Mouse (Mus musculus) CH12.LX (cell line): ENCODE measurements around the gene Slc7a11. TPM values are rescaled to one million over a fixed set of nuclear protein-coding genes. Genes with fewer than 3 reads are reported as not detected.
A peak's percentile ranks its signal among the peaks of the same experiment; 100 is the strongest.

Source experiments
- DNase-seq: peaks from one replicate; pipeline ENCODE4 v3.0.0-alpha.2; 2013; ENCODE audit errors: extremely low read depth
- H3K27ac ChIP-seq: 2 replicates; pipeline ENCODE4 v1.5.1; 2012; ENCODE audit warnings: low read depth, mild to moderate bottlenecking, control low read depth, moderate library complexity; ENCODE audit not compliant: insufficient read depth
- H3K27me3 ChIP-seq: replicated peaks from 2 replicates; pipeline ENCODE3; 2012; ENCODE audit warnings: inconsistent platforms
- H3K36me3 ChIP-seq, 2 experiments: replicated peaks in 1 of 2; 2 replicates each; pipeline versions ENCODE3 to v1.6.1; 2012; ENCODE audit warnings: inconsistent platforms in 1 of 2, low read length in 1 of 2, mild to moderate bottlenecking in 1 of 2, mixed read lengths in 1 of 2, moderate library complexity in 1 of 2; ENCODE audit not compliant: control insufficient read depth in 1 of 2, insufficient read depth in 1 of 2
- H3K4me1 ChIP-seq, 2 experiments: 2 replicates each; pipeline ENCODE4 v1.6.1; 2012; ENCODE audit warnings: inconsistent platforms in 1 of 2, moderate library complexity in 1 of 2; ENCODE audit not compliant: insufficient read depth in 2 of 2, control insufficient read depth in 1 of 2
- H3K4me2 ChIP-seq: 2 replicates; pipeline ENCODE4 v1.6.1; 2012; ENCODE audit warnings: low read depth, mild to moderate bottlenecking, control low read depth; ENCODE audit not compliant: poor library complexity, insufficient read depth, severe bottlenecking
- H3K4me3 ChIP-seq, 3 experiments: fragments of 150-350 bp in 1 of 3; sonication (generic) in 1 of 3; replicated peaks in 1 of 3; 2 replicates each; pipeline versions ENCODE3 to v1.5.1; 2011 to 2012; ENCODE audit warnings: low read depth in 2 of 3, low read length in 2 of 3, mild to moderate bottlenecking in 2 of 3, moderate library complexity in 2 of 3, control low read depth in 1 of 3, improper control_type of control experiment in 1 of 3, inconsistent platforms in 1 of 3, mixed read lengths in 1 of 3; ENCODE audit not compliant: poor library complexity in 1 of 3
- H3K79me2 ChIP-seq: replicated peaks from 2 replicates; pipeline ENCODE4 v1.6.1; 2012; ENCODE audit warnings: mild to moderate bottlenecking, moderate library complexity; ENCODE audit not compliant: control insufficient read depth, poor library complexity, insufficient read depth, severe bottlenecking; ENCODE audit errors: extremely low read depth
- H3K9ac ChIP-seq: 2 replicates; pipeline ENCODE4 v1.6.1; 2012; ENCODE audit warnings: low read depth, mild to moderate bottlenecking, control low read depth, moderate library complexity; ENCODE audit not compliant: insufficient read depth
- H3K9me3 ChIP-seq: replicated peaks from 2 replicates; pipeline ENCODE3; 2012; ENCODE audit warnings: low read length, inconsistent platforms, mixed read lengths
- CHD2 ChIP-seq: IDR thresholded peaks from 2 replicates; pipeline ENCODE4 v1.6.1; 2011; ENCODE audit warnings: low read length, improper control_type of control experiment
- CTCF ChIP-seq, 2 experiments: IDR thresholded peaks in 1 of 2; conservative IDR thresholded peaks in 1 of 2; 2 replicates each; pipeline ENCODE4 v1.5.1; 2011 to 2012; ENCODE audit warnings: low read depth in 2 of 2, low read length in 2 of 2, improper control_type of control experiment in 1 of 2, inconsistent platforms in 1 of 2, mild to moderate bottlenecking in 1 of 2, moderate library complexity in 1 of 2
- ELF1 ChIP-seq: IDR thresholded peaks from 2 replicates; pipeline ENCODE4 v1.6.1; 2014; ENCODE audit warnings: low read depth, mild to moderate bottlenecking, inconsistent platforms, low read length, improper control_type of control experiment
- GABPA ChIP-seq: IDR thresholded peaks from 2 replicates; pipeline ENCODE4 v1.6.1; 2012; ENCODE audit warnings: low read depth, low read length, improper control_type of control experiment, inconsistent platforms; ENCODE audit not compliant: insufficient replicate concordance
- HCFC1 ChIP-seq: IDR thresholded peaks from 2 replicates; pipeline ENCODE4 v1.6.1; 2012; ENCODE audit warnings: low read depth, mild to moderate bottlenecking, inconsistent platforms, low read length, improper control_type of control experiment
- KAT2A ChIP-seq: IDR thresholded peaks from 2 replicates; pipeline ENCODE4 v1.6.1; 2012; ENCODE audit warnings: low read length, improper control_type of control experiment, inconsistent platforms; ENCODE audit not compliant: insufficient replicate concordance
- MAFK ChIP-seq: IDR thresholded peaks from 2 replicates; pipeline ENCODE4 v1.6.1; 2011; ENCODE audit warnings: low read length, improper control_type of control experiment; ENCODE audit not compliant: insufficient replicate concordance
- MEF2A ChIP-seq: IDR thresholded peaks from 2 replicates; pipeline ENCODE4 v1.6.1; 2014; ENCODE audit warnings: low read depth, mild to moderate bottlenecking, inconsistent platforms, low read length, improper control_type of control experiment, borderline replicate concordance
- POLR2A ChIP-seq: IDR thresholded peaks from 2 replicates; pipeline ENCODE4 v1.6.1; 2011; ENCODE audit warnings: low read depth, mild to moderate bottlenecking, improper control_type of control experiment, low read length
- RCOR1 ChIP-seq: conservative IDR thresholded peaks from 2 replicates; pipeline ENCODE4 v1.6.1; 2012; ENCODE audit warnings: low read depth, mild to moderate bottlenecking, inconsistent platforms, low read length, improper control_type of control experiment
- SIN3A ChIP-seq: IDR thresholded peaks from 2 replicates; pipeline ENCODE4 v1.6.1; 2012; ENCODE audit warnings: low read length, improper control_type of control experiment, inconsistent platforms
- TBP ChIP-seq: conservative IDR thresholded peaks from 2 replicates; pipeline ENCODE4 v1.6.1; 2011; ENCODE audit warnings: low read depth, low read length, improper control_type of control experiment
- TCF12 ChIP-seq: IDR thresholded peaks from 2 replicates; pipeline ENCODE4 v1.6.1; 2014; ENCODE audit warnings: low read depth, mild to moderate bottlenecking, inconsistent platforms, low read length, improper control_type of control experiment
- USF2 ChIP-seq: conservative IDR thresholded peaks from 2 replicates; pipeline ENCODE4 v1.6.1; 2011; ENCODE audit warnings: low read depth, low read length, improper control_type of control experiment
- ZMIZ1 ChIP-seq: IDR thresholded peaks from 2 replicates; pipeline ENCODE4 v1.6.1; 2012; ENCODE audit warnings: low read depth, mild to moderate bottlenecking, inconsistent platforms, low read length, improper control_type of control experiment
- ZNF384 ChIP-seq: IDR thresholded peaks from 2 replicates; pipeline ENCODE4 v1.6.1; 2012; ENCODE audit warnings: low read depth, low read length, improper control_type of control experiment, inconsistent platforms
- dilution Hi-C: fragments of 300-500 bp; cut with MboI; formaldehyde crosslinking; loops from 2 replicates; pipeline ENCODE4 v1.14.3; 2020; ENCODE audit warnings: low sequenced_read_pairs; ENCODE audit not compliant: extremely low pct_unique_long_range_greater_than_20kb, extremely low pct_ligation_motif_present
- in situ Hi-C: fragments of 300-500 bp; cut with MboI; formaldehyde crosslinking; loops from 3 replicates; pipeline ENCODE4 v1.14.3; 2019; ENCODE audit warnings: low sequenced_read_pairs, low pct_ligation_motif_present, low pct_unique_long_range_greater_than_20kb, mixed read lengths
- polyA plus RNA-seq: library from polyadenylated mRNA; unstranded; fragments of >175 nt; gene quantifications from 2 replicates; pipeline ENCODE4 v1.2.1, GENCODE M21; 2012; ENCODE audit warnings: low read depth; ENCODE audit not compliant: insufficient read length
- total RNA-seq, 2 experiments: library from RNA; depleted of rRNA; stranded (reverse); fragments of 300-350 nt in 1 of 2; fragments of >200 nt in 1 of 2; gene quantifications; 2 replicates each; pipeline ENCODE4 v1.2.3; 2012 to 2014

Slc7a11 gene
- total and polyA plus RNA-seq, 3 experiments = 0.13 to 0.37 TPM; not detected in 1

DNA sequence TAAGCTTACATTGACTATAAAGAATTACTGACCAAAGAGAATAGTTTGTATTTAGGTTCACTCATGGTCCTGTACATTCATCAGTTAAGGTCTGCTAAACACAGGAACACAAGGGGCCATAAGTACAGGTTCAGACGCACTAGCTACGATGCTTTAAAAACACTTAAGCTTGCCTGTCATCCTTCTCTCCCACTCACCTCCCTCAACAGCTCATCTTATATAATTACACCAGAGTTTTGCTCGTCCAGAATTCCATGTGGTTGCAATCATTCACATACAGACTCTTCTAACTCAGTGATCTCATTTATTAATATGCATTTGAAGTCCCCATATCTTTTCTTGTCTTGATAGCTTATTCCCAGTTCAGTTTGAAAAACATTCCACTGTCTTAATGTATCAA lies 458.6 kb downstream of the Slc7a11 start:
- TF ChIP-seq TBP = no peak
- no peak for TF ChIP-seq ELF1
- TF ChIP-seq SIN3A = no peak
- no peak for TF ChIP-seq CHD2
- no peak for TF ChIP-seq USF2
- no peak for TF ChIP-seq CTCF (conservative IDR thresholded peaks at IDR 0.05 in 1 of 2, IDR thresholded peaks at IDR 0.05 in 1 of 2; ENCODE audit: low read depth in 2 of 2, low read length in 2 of 2)
- TF ChIP-seq ZNF384 = no peak
- no peak for TF ChIP-seq ZMIZ1
- TF ChIP-seq MEF2A = no peak
- H3K27me3 ChIP-seq = no peaks in the 10 kb centered on the region
- dilution Hi-C loops (no loop called here), in situ Hi-C loops (no loop called here)
- no peak overlapping the region for H3K4me3 ChIP-seq
- peaks cover 29% of the 10 kb centered on the region for H3K9me3 ChIP-seq
- no peaks in the 10 kb centered on the region for H3K79me2 ChIP-seq
- no peak overlapping the region for H3K9ac ChIP-seq
- no peak for DNase-seq
- H3K4me2 ChIP-seq = no peak overlapping the region
- H3K36me3 ChIP-seq = no peaks in the 10 kb centered on the region
- no peaks in the 10 kb centered on the region for H3K4me1 ChIP-seq
- H3K27ac ChIP-seq = no peak overlapping the region

GRCm38 (mm10) chr3:49983429-49984268 lies 459.8 kb downstream of the Slc7a11 start:
- no peak for DNase-seq
- Histone ChIP-seq H3K4me3 (no peak overlapping the region), H3K27ac (no peak overlapping the region), H3K9me3 (peaks cover 32% of the 10 kb centered on the region), H3K27me3 (no peaks in the 10 kb centered on the region), H3K4me2 (no peak overlapping the region), H3K9ac (no peak overlapping the region), H3K4me1 (no peaks in the 10 kb centered on the region)
- dilution Hi-C loops = no loop called here
- in situ Hi-C loops = no loop called here
- TF ChIP-seq RCOR1 (no peak), HCFC1 (no peak), KAT2A (no peak), MAFK (peak; percentile 72)
- TF ChIP-seq, all 38 proteins: peak for 1
- H3K36me3 ChIP-seq = no peaks in the 10 kb centered on the region
- no peaks in the 10 kb centered on the region for H3K79me2 ChIP-seq

DNA sequence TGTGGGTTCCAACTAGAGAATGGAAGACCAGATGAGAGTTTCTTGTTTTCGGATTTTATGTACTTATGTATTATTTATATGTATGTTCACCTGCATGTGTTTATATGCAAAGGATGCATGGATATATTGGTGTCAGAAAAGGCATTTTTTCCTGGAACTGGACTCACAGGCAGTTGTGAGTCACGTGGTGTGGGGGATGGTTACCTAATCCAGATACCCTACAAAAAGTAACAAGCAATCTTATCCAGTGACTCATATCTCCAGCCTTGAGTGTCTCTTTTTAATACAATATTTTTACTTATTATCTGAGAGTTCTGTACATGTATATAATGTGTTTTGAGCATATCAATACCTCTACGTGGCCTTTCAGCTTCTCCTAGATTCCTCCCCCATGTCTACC lies 469.4 kb downstream of the Slc7a11 start:
- dilution Hi-C loops = no loop called here

More for the DNA sequence above, 469.4 kb downstream of the Slc7a11 start:
- H3K27me3 ChIP-seq = no peaks in the 10 kb centered on the region
- H3K4me1 ChIP-seq = no peaks in the 10 kb centered on the region
- in situ Hi-C loops = no loop called here
- H3K9ac ChIP-seq = no peak overlapping the region
- no peak for TF ChIP-seq POLR2A
- TF ChIP-seq TCF12 = no peak
- no peak for TF ChIP-seq MAFK
- TF ChIP-seq GABPA = no peak
- no peak overlapping the region for H3K27ac ChIP-seq
- H3K4me3 ChIP-seq = no peak overlapping the region
- H3K36me3 ChIP-seq = no peaks in the 10 kb centered on the region
- H3K9me3 ChIP-seq = peaks cover 28% of the 10 kb centered on the region
- no peaks in the 10 kb centered on the region for H3K79me2 ChIP-seq
- H3K4me2 ChIP-seq = no peak overlapping the region
- no peak for DNase-seq
